Mouse (Mus musculus) right cerebral cortex, postnatal 14 days (tissue): ENCODE measurements around the gene Irf3.
A peak's percentile ranks its signal among the peaks of the same experiment; 100 is the strongest.

Experiments used
- DNase-seq: peaks from one replicate; pipeline ENCODE4 v3.0.0; 2022

Irf3 gene

DNA sequence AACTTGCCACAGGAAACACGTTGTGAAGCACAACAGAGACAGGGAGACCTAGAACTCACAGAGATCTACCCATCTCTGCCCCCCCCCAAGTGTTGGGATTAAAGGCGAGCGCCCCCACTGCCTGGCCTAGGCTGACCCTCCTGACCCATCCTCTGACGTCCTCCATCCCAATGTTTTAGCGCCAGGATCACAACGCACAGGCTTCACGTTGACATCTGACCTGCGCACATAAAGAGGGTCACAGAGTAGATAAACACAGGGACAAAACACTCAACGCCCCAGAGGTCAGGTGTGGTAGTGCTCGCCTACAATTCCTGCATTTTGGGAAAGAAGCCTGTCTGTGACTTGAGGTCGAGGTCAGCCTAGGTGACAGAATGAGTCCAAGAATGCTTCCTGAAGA lies 39.3 kb downstream of the Irf3 start:
- DNase-seq = no peak

DNA sequence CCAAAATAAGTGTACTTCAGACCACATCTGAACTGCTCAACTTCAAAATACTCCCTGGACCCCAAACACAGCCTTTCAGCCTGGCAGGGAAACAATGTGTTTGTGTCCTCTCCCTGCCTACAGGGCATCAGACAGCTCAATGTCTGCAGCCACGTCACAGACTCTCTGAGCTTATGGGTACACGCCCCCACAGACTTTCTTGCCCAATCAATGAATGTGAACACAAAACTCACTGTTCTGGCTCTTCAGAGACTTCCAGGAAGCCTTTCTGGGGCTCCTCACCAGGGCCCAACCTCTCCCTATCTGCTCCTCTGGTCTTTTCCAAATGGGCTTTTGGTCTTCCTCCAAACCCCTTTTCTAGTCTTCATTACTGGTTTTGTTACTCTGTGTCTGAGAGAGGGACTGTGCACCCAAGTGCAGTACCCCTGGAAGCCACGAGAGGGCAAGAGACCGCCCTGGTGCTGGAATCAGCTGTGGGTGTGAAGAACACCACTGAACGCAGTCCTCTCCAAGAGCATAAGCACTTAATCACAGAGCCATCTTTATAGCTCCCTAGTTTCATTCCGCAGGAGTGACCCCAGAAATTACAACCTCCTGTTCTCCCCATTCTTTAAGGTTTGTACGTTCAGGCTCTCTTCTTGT lies 40.4 kb downstream of the Irf3 start:
- no peak for DNase-seq

- DNase-seq = no peak
Measured at GRCm38 (mm10) chr7:45038411-45038810, 41.0 kb downstream of the Irf3 start.

DNA sequence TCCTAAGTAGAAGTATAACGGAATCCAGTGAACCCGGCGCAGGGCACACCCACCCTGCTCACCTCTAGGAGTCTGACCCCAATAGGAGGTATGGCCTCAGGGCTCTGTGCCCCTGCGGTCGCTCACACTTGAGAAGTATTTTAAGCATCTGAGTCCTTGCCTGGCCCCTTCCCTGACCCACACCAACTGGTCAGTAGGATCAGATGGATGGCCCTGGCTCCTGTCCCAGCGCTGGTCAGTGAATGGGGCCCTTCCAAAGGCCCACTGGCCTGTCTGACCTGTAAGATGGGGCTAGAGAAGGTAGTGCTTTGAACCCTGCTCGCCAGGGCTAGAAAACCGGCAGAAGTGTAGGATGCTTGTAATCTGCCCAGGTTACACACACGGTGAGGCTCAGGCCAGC lies 43.4 kb downstream of the Irf3 start:
- no peak for DNase-seq

DNA sequence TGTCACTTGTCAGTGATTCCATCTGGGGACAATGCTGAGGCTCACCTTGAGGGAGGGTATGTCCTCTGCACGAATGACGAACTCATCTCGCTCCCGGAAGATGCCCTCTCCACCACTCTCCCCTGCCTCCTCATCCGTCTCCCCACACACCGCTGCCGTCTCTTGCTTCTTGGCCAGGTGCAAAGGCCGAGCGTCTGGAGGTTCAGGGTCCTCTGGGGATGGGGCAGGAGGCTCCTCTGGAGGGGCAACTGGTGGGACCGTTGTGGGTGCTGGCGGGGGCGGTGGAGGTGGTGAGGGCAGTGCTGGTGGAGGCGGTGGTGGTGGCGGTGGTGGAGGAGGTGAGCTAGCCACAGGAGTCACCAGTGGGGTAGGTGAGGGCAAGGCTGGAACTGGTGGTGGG lies 45.9 kb downstream of the Irf3 start:
- no peak for DNase-seq

- DNase-seq = no peak
Measured at GRCm38 (mm10) chr7:45045741-45046140, 48.3 kb downstream of the Irf3 start.

DNA sequence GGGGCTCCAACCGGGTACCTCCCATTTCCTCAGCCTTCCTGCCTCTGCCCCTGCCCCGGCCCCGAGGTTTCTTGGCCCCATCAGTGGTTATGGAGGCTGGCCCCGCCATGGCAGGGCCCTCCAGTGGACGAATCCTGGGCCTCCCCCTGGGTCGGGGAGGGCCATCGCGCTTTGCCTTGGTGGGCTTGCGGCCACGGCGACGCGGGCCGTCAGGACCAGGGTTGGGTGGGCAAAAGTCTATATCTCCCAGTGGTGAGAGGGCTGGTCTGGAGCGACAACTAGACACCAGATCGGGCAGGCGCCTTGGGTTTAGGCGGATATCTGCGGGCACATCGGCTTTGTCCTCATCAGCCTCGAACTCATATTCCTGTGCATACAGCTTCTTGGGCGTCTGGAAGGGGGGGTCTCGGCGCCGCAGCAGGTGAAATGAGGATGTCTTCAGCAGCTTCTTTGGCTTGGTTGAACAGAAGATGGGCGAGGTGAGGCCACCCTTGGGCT lies 49.5 kb downstream of the Irf3 start:
- no peak for DNase-seq

DNA sequence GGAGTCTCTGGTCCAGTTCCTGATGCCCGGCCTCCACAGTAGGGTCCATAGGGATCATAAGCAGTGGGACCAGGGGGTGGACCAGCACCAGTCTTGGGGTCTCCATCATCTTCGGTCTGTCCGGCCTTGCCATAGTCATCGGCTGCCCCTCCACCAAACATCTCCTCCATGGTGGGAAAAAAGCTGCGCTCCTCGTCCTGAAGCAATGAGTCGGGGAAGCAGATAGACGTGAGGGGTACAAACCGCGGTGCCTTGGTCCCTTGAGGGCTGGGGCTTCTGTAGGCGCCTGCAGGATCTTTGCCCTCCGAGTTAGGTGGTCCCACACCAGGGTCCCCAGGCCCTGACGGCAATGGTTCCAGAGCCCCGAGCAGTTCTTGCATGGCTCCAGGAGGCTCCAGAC lies 50.0 kb downstream of the Irf3 start:
- no peak for DNase-seq

- no peak for DNase-seq
Measured at GRCm38 (mm10) chr7:45048001-45048890, 50.8 kb downstream of the Irf3 start.

- DNase-seq = no peak
Measured at GRCm38 (mm10) chr7:45048923-45049657, 51.6 kb downstream of the Irf3 start.

- peak; percentile 68 for DNase-seq
Measured at GRCm38 (mm10) chr7:45050945-45051600, 53.6 kb downstream of the Irf3 start.

DNA sequence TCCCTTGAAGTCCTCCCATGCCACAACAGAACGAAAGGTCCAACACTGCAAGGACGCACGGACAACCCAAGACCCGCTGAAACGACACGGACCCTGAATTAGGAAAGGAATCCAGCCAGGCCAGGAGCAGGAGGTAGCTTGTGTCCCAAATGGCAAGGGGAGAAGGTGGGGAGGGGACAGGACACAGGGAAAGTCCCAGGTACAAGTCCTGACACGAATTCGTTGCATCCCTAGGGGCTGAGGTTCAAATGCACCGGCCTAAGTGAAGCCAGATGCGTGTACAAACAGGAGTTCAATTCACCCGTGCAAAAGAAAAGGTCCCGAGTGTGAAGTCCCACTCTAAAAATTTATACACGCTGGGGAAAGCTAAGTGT lies 54.1 kb downstream of the Irf3 start:
- DNase-seq = no peak
